Mouse (Mus musculus) heart, adult 2 months (tissue): ENCODE results near the gene Grid2.

Source experiments
- CTCF ChIP-seq: fragments of 200-600 bp; IDR thresholded peaks from 2 replicates; pipeline ENCODE4 v1.8.1; 2022; ENCODE audit warnings: antibody characterized with exemption, mild to moderate bottlenecking, moderate library complexity
- POLR2A ChIP-seq: fragments of 200-500 bp; IDR thresholded peaks from 2 replicates; pipeline ENCODE4 v1.6.1; 2011; ENCODE audit warnings: mild to moderate bottlenecking, low read depth, low read length, control low read depth; ENCODE audit not compliant: insufficient read depth

GRCm38 (mm10) chr6:64623404-64623803 lies 1367.7 kb downstream of the Grid2 start:
- TF ChIP-seq CTCF (no peak), POLR2A (no peak)
